Mouse (Mus musculus) kidney, adult 9 months (tissue): ENCODE data around the gene Rbfox1.

Experiments
- DNase-seq: peaks from one replicate; pipeline ENCODE4 v3.0.0; 2022

Rbfox1 gene

GRCm38 (mm10) chr16:6099598-6099997 is 214.4 kb downstream of the Rbfox1 start:
- DNase-seq = no peak

GRCm38 (mm10) chr16:6100421-6100877 is 215.3 kb downstream of the Rbfox1 start:
- DNase-seq = no peak

- DNase-seq = no peak
Observed at GRCm38 (mm10) chr16:6103713-6104112, 218.6 kb downstream of the Rbfox1 start.

- no peak for DNase-seq
Observed at GRCm38 (mm10) chr16:6110121-6110520, 225.0 kb downstream of the Rbfox1 start.

GRCm38 (mm10) chr16:6113836-6114475 is 228.8 kb downstream of the Rbfox1 start:
- no peak for DNase-seq

GRCm38 (mm10) chr16:6119472-6119871 is 234.3 kb downstream of the Rbfox1 start:
- DNase-seq = no peak

GRCm38 (mm10) chr16:6121232-6121631 is 236.1 kb downstream of the Rbfox1 start:
- no peak for DNase-seq

GRCm38 (mm10) chr16:6122859-6123258 is 237.7 kb downstream of the Rbfox1 start:
- no peak for DNase-seq

- no peak for DNase-seq
Observed at GRCm38 (mm10) chr16:6128314-6128713, 243.2 kb downstream of the Rbfox1 start.

GRCm38 (mm10) chr16:6135016-6135415 is 249.9 kb downstream of the Rbfox1 start:
- DNase-seq = no peak

GRCm38 (mm10) chr16:6139432-6139831 is 254.3 kb downstream of the Rbfox1 start:
- no peak for DNase-seq

- DNase-seq = no peak
Observed at GRCm38 (mm10) chr16:6147957-6148356, 262.8 kb downstream of the Rbfox1 start.

- DNase-seq = no peak
Observed at GRCm38 (mm10) chr16:6149345-6149744, 264.2 kb downstream of the Rbfox1 start.

GRCm38 (mm10) chr16:6155556-6155955 is 270.4 kb downstream of the Rbfox1 start:
- no peak for DNase-seq

- no peak for DNase-seq
Observed at GRCm38 (mm10) chr16:6164476-6164875, 279.3 kb downstream of the Rbfox1 start.

GRCm38 (mm10) chr16:6169346-6169745 is 284.2 kb downstream of the Rbfox1 start:
- DNase-seq = no peak

GRCm38 (mm10) chr16:6180819-6181218 is 295.7 kb downstream of the Rbfox1 start:
- DNase-seq = no peak

- no peak for DNase-seq
Observed at GRCm38 (mm10) chr16:6182329-6182728, 297.2 kb downstream of the Rbfox1 start.

- DNase-seq = no peak
Observed at GRCm38 (mm10) chr16:6192358-6192757, 307.2 kb downstream of the Rbfox1 start.

- DNase-seq = no peak
Observed at GRCm38 (mm10) chr16:6206431-6206830, 321.3 kb downstream of the Rbfox1 start.

- DNase-seq = no peak
Observed at GRCm38 (mm10) chr16:6212916-6213315, 327.8 kb downstream of the Rbfox1 start.

GRCm38 (mm10) chr16:6227449-6227848 is 342.3 kb downstream of the Rbfox1 start:
- no peak for DNase-seq

- DNase-seq = no peak
Observed at GRCm38 (mm10) chr16:6232966-6233365, 347.8 kb downstream of the Rbfox1 start.

- DNase-seq = no peak
Observed at GRCm38 (mm10) chr16:6241393-6241792, 356.2 kb downstream of the Rbfox1 start.

- no peak for DNase-seq
Observed at GRCm38 (mm10) chr16:6242468-6242867, 357.3 kb downstream of the Rbfox1 start.
